Mouse (Mus musculus) erythroblast, embryonic 14.5 days (primary cell): ENCODE measurements around the gene Dand5. TPM values are rescaled to one million over a fixed set of nuclear protein-coding genes. Genes with fewer than 3 reads are reported as not detected.

Experiments used
- H3K27me3 ChIP-seq: 2 replicates; pipeline ENCODE4 v1.6.1; 2012; ENCODE audit warnings: inconsistent platforms; ENCODE audit not compliant: control insufficient read depth
- H3K36me3 ChIP-seq: 2 replicates; pipeline ENCODE4 v1.6.1; 2012; ENCODE audit warnings: mild to moderate bottlenecking, inconsistent platforms; ENCODE audit not compliant: control insufficient read depth
- H3K4me1 ChIP-seq: 2 replicates; pipeline ENCODE4 v1.6.1; 2012; ENCODE audit warnings: inconsistent platforms; ENCODE audit not compliant: control insufficient read depth
- H3K4me3 ChIP-seq: replicated peaks from 2 replicates; pipeline ENCODE3; 2012; ENCODE audit warnings: moderate library complexity, mild to moderate bottlenecking, inconsistent platforms
- H3K9me3 ChIP-seq: 2 replicates; pipeline ENCODE4 v1.6.1; 2012; ENCODE audit warnings: low read length, inconsistent platforms, mixed read lengths; ENCODE audit not compliant: control insufficient read depth
- GATA1 ChIP-seq: IDR thresholded peaks from 2 replicates; pipeline ENCODE4 v1.6.1; 2012; ENCODE audit warnings: low read length, inconsistent platforms, mixed read lengths
- TAL1 ChIP-seq: IDR thresholded peaks from 3 replicates; pipeline ENCODE4 v1.6.1; 2012; ENCODE audit warnings: low read length, inconsistent platforms, mixed read lengths
- polyA plus RNA-seq: library from polyadenylated mRNA; stranded (reverse); fragments of >175 nt; gene quantifications from 2 replicates; pipeline ENCODE4 v1.2.3, GENCODE M21; 2012

Gene Dand5
- polyA plus RNA-seq, 1 experiment, result 1.3 TPM

DNA sequence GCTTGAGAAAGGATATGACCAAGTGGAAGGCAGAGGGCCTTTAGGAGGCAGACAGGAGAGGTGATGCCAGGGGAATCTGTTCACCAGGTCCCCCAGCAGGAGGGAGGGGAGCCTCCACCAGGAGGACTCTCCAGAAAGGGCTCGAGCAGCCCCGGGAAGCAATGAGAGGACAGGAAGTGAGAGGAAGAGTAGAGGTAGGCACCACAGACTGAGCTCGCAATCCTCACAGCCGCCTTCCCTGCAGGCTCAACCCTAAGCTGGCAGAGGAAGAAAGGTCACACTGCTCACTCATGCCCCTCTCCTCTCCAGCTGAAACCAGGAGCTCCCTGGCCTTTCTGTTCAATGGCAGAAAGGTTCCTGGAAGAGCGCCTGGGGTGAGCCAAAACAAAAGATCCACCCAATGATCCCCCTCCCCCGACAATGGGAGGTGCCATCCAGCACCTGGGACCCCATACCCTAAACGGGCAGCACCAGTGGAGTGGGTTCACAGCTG lies 47.0 kb downstream of the Dand5 start:
- peaks cover 100% of the 10 kb centered on the region for H3K27me3 ChIP-seq

DNA sequence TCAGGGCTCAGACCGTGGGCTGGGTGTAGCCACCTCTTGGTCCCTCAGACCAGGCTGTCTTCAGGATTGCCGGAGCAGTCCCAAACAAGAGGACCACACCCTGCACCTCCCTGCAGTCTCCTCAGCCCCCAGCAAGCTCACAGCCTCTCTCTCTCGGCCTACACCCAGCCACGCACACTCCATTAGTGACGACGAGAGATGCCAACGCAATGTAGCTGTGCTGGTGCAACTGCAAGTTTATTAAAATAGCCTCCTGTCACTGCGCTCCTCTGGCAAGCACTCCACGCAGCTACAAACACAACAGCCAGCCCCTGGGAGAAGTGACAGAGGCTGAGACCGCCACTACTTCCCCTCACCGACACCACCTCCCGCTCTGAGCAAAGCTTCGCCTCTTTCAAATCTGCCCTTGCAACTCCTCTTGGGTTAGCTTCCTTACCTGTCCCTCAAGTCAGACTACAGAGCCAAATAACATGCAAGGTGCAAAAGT lies 47.5 kb downstream of the Dand5 start:
- peaks cover 4% of the 10 kb centered on the region; the same call in 1 of the 2 replicates for H3K9me3 ChIP-seq
- peaks cover 4% of the 10 kb centered on the region for H3K4me1 ChIP-seq
- peaks cover 97% of the 10 kb centered on the region for H3K27me3 ChIP-seq
- TF ChIP-seq TAL1 (no peak), GATA1 (no peak)
- H3K4me3 ChIP-seq, result no peak overlapping the region
- H3K36me3 ChIP-seq, result no peaks in the 10 kb centered on the region

More for the DNA sequence above, 47.0 kb downstream of the Dand5 start:
- H3K4me1 ChIP-seq, result peaks cover 4% of the 10 kb centered on the region
- no peaks in the 10 kb centered on the region for H3K36me3 ChIP-seq
- peaks cover 4% of the 10 kb centered on the region; the same call in 1 of the 2 replicates for H3K9me3 ChIP-seq
- H3K4me3 ChIP-seq, result no peak overlapping the region
- TF ChIP-seq GATA1, result no peak
- no peak for TF ChIP-seq TAL1

DNA sequence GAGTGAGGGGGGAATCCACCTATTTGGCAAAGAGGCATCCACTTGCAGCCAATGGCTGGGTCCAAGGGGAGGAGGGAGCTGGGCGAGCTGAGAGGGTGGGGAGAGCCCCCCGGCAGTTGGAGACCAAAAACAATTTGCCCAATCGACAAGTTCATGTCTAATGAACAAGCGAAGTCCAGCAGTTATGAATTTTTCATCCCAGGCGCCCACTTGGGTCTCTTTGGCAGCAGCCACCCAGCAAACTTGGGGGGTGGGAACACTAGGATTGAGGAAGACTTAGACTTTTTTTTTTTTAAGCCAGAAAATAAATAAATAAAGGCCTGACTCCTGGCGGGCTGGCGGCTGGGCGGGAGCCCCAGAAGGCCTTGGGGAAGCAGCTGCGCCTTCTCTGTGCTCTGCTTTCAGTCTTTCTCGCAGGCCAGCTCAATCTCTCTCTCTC lies 48.1 kb downstream of the Dand5 start:
- H3K36me3 ChIP-seq, result no peaks in the 10 kb centered on the region
- H3K4me1 ChIP-seq, result peaks cover 4% of the 10 kb centered on the region
- peaks cover 4% of the 10 kb centered on the region; the same call in 1 of the 2 replicates for H3K9me3 ChIP-seq
- peaks cover 93% of the 10 kb centered on the region for H3K27me3 ChIP-seq
- TF ChIP-seq TAL1, result no peak
- no peak for TF ChIP-seq GATA1
- H3K4me3 ChIP-seq, result no peak overlapping the region

DNA sequence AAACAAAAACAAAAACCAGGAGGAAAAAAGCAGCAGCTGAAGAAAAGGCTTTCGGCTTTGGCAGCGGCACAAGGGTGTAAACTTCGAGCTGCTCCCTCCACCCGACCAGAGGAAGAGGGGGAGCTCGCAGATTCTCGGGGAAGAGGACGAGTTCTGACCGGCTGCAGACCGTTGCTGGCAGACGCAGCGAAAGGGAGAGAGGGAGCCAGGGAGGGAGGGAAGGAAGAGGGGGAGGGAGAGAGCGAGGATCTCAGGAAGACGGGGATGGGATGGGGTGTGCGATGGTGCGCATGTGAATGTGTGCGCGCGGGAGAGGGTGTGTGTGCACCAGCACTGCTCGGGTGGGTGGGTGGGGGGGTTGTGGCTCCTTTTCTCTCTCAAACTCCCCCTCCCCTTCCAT lies 48.8 kb downstream of the Dand5 start:
- TF ChIP-seq GATA1 (no peak), TAL1 (no peak)
- no peak overlapping the region for H3K4me3 ChIP-seq
- peaks cover 4% of the 10 kb centered on the region; the same call in 1 of the 2 replicates for H3K9me3 ChIP-seq
- peaks cover 87% of the 10 kb centered on the region for H3K27me3 ChIP-seq
- H3K36me3 ChIP-seq, result no peaks in the 10 kb centered on the region
- peaks cover 4% of the 10 kb centered on the region for H3K4me1 ChIP-seq

DNA sequence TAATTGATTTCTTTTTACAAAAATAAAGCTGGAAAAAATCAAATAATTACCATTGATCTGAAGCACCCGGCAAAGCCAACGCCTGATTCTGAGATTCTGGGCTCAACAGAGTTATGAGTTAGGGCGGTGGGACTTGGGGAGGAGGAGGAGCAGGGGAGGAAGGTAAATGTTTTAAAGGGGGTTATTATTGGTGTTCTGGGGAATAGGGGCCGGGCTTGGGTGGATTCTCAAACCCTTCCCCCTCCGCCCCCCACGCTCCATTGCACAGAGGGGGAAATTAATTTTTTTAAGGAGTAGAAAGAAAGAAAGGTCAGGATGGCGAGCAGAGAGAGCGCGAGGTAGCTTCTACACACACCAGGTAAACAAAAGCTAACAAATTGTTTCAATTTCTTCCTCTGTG lies 49.3 kb downstream of the Dand5 start:
- no peak for TF ChIP-seq TAL1
- TF ChIP-seq GATA1, result no peak
- H3K36me3 ChIP-seq, result no peaks in the 10 kb centered on the region; the same call in 1 of the 2 replicates
- H3K9me3 ChIP-seq, result peaks cover 4% of the 10 kb centered on the region; the same call in 1 of the 2 replicates
- no peak overlapping the region for H3K4me3 ChIP-seq
- H3K27me3 ChIP-seq, result peaks cover 82% of the 10 kb centered on the region
- peaks cover 4% of the 10 kb centered on the region for H3K4me1 ChIP-seq

DNA sequence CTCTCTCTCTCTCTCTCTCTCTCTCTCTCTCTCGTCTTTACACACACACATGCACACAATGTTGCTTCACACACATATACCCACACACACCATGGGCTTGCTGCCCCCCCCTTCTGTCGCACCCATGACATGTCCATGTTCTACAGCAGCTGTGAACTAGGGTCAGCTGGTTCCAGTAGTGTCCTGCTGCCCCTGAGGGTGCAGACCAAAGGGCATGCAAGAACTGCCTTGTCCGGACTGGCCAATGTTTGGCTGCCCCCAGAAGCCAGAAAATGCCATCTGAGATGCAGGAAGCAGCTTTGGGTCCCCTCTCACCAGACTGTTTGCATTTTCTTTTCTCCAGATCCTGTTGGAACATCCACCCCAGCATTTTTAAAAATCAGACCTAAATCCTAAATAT lies 50.0 kb downstream of the Dand5 start:
- peaks cover 4% of the 10 kb centered on the region for H3K4me1 ChIP-seq
- TF ChIP-seq GATA1 (no peak), TAL1 (no peak)
- peaks cover 75% of the 10 kb centered on the region for H3K27me3 ChIP-seq
- no peak overlapping the region for H3K4me3 ChIP-seq
- peaks cover 4% of the 10 kb centered on the region; the same call in 1 of the 2 replicates for H3K9me3 ChIP-seq
- H3K36me3 ChIP-seq, result no peaks in the 10 kb centered on the region; the same call in 1 of the 2 replicates

DNA sequence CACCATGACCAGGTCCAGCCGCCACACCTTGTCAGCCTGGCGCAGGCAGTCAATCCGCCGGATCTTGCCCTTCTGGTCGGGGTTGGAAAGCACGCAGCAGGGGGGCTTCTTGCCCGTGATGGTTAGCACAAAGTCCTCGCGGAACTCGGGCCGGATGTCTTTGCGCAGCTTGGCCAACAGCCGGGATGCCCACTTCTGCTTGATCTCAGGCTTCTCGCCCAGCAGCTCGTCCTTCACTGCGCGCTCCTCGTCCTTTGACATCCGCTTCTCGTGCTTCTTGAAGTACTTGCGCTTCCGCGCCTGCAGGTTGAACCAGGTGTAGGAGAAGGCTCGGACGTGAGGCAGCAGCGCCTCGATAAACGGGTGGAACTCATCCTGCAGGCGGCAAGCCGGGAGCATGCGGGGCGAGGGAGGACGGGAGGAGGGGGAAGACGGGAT lies 50.7 kb downstream of the Dand5 start:
- peaks cover 69% of the 10 kb centered on the region for H3K27me3 ChIP-seq
- no peak overlapping the region for H3K4me3 ChIP-seq
- peaks cover 4% of the 10 kb centered on the region; the same call in 1 of the 2 replicates for H3K9me3 ChIP-seq
- H3K4me1 ChIP-seq, result peaks cover 4% of the 10 kb centered on the region
- TF ChIP-seq TAL1 (no peak), GATA1 (no peak)
- H3K36me3 ChIP-seq, result no peaks in the 10 kb centered on the region; the same call in 1 of the 2 replicates

DNA sequence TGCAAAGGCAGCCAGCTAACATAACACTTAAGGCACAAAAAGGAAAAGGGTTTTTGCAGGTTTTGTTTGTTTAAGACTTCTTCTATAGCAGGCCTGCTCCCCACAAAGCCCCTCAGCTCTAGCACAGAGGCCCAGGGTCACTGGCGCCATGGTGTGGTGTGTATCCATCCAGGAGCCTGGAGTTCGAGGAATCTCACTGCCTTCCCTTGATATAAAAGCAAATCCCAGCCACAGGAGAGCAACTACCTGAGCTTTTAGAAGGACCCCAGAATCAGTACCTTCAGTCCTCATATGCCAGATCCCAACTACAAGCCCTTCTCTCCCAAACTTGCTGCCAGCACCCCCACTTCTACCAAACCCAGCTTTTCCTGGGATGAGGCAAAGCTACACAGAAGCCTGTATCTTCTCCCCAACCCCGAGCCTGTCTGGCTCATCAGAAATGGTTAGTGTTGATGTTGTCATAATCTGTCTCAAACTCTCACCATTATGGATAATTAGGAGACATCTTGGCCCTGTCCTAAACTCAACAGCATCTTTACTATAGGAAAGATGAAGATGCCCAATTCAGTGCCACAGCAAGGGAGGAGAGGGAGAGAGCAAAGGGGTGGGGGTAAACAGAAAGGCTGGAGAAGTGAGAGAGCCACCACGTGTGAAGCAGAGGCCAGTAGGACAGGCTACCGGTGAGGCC lies 51.5 kb downstream of the Dand5 start:
- peaks cover 4% of the 10 kb centered on the region; the same call in 1 of the 2 replicates for H3K9me3 ChIP-seq
- H3K27me3 ChIP-seq, result peaks cover 60% of the 10 kb centered on the region
- H3K36me3 ChIP-seq, result no peaks in the 10 kb centered on the region; the same call in 1 of the 2 replicates
- TF ChIP-seq GATA1 (no peak), TAL1 (no peak)
- peaks cover 4% of the 10 kb centered on the region for H3K4me1 ChIP-seq
- no peak overlapping the region for H3K4me3 ChIP-seq
